Mouse (Mus musculus) stomach, postnatal 0 days (tissue): ENCODE measurements around the gene Uimc1. TPM values are rescaled to one million over a fixed set of nuclear protein-coding genes. Genes with fewer than 3 reads are reported as not detected.
A peak's percentile ranks its signal among the peaks of the same experiment; 100 is the strongest.
"Not testable (repeated sequence)": the region's sequence is repeated elsewhere in the genome, so short reads cannot be mapped to it uniquely, and the experiment has no call there.

Experiments
- ATAC-seq: fragments of 200-750 bp; cut with Nextera tagmentation; 2 replicates; pipeline ENCODE4 v1.8.0; 2017; ENCODE audit not compliant: low FRiP score, low TSS enrichment
- DNase-seq: peaks from one replicate; pipeline ENCODE4 v3.0.0-alpha.2; 2016; ENCODE audit warnings: low spot score
- H3K27ac ChIP-seq: fragments of 300-500 bp; sonication (generic); replicated peaks from 2 replicates; pipeline ENCODE4 v1.5.1; 2014; ENCODE audit warnings: mild to moderate bottlenecking, control low read depth
- H3K27me3 ChIP-seq: fragments of 300-500 bp; sonication (generic); 2 replicates; pipeline ENCODE4 v1.6.1; 2014; ENCODE audit warnings: low read length; ENCODE audit not compliant: control insufficient read depth, insufficient read depth
- H3K36me3 ChIP-seq: fragments of 300-500 bp; sonication (generic); 2 replicates; pipeline ENCODE4 v1.6.1; 2014; ENCODE audit warnings: low read length, mixed read lengths; ENCODE audit not compliant: control insufficient read depth, insufficient read depth
- H3K4me1 ChIP-seq: fragments of 300-500 bp; sonication (generic); replicated peaks from 2 replicates; pipeline ENCODE4 v1.6.1; 2014; ENCODE audit warnings: antibody characterized with exemption; ENCODE audit not compliant: control insufficient read depth, insufficient read depth
- H3K4me2 ChIP-seq: fragments of 300-500 bp; sonication (generic); replicated peaks from 2 replicates; pipeline ENCODE4 v1.6.1; 2014; ENCODE audit warnings: low read depth, mild to moderate bottlenecking, control low read depth, moderate library complexity
- H3K4me3 ChIP-seq: fragments of 300-500 bp; sonication (generic); 2 replicates; pipeline ENCODE4 v1.5.1; 2014; ENCODE audit warnings: low read depth, low read length, control low read depth
- H3K9ac ChIP-seq: fragments of 300-500 bp; sonication (generic); 2 replicates; pipeline ENCODE4 v1.6.1; 2014; ENCODE audit warnings: mild to moderate bottlenecking, low read length, control low read depth, mixed read lengths
- H3K9me3 ChIP-seq: fragments of 300-500 bp; sonication (generic); 2 replicates; pipeline ENCODE4 v1.6.1; 2016; ENCODE audit warnings: low read length; ENCODE audit not compliant: control insufficient read depth
- CTCF ChIP-seq: IDR thresholded peaks from 2 replicates; pipeline ENCODE4 v1.5.1; 2016; ENCODE audit warnings: antibody characterized with exemption, low read depth, mild to moderate bottlenecking, moderate library complexity
- EP300 ChIP-seq: optimal IDR thresholded peaks from 2 replicates; pipeline ENCODE3; 2016; ENCODE audit warnings: antibody characterized with exemption
- WGBS: fragments of 180-500 bp; shearing (Covaris S2); extraction: QIAGEN DNeasy Blood & Tissue Kit; methylation state at CpG from one replicate; pipeline ENCODE4 v1.1.7; 2014; 5-methylcytosine and 5-hydroxymethylcytosine counted together
- polyA plus RNA-seq: library from polyadenylated mRNA; unstranded; fragments of >200 nt; fragmentation: Nextera tagmentation; extraction: Ambion mirVana; gene quantifications from 2 replicates; pipeline ENCODE4 v1.2.1, GENCODE M21; 2015

Uimc1 gene
- polyA plus RNA-seq, 1 experiment from 2014 or later: 16.7 TPM

GRCm38 (mm10) chr13:55101627-55102026, 1.5 kb upstream of the Uimc1 start:
- Histone ChIP-seq H3K4me1 (no peaks in the 10 kb centered on the region; the same call in 1 of the 2 replicates), H3K9ac (no peak overlapping the region), H3K4me2 (no peak overlapping the region), H3K27ac (no peak overlapping the region), H3K4me3 (no peak overlapping the region), H3K27me3 (no peaks in the 10 kb centered on the region), H3K9me3 (no peaks in the 10 kb centered on the region), H3K36me3 (no peaks in the 10 kb centered on the region)
- no peak for ATAC-seq
- WGBS: 95% methylated on average over 11 of the region's 11 CpGs
- TF ChIP-seq CTCF: no peak
- no peak for TF ChIP-seq EP300
- no peak for DNase-seq

- Histone ChIP-seq H3K9ac (peak overlapping the region; percentile 90), H3K4me3 (peak overlapping the region; percentile 85), H3K36me3 (no peaks in the 10 kb centered on the region), H3K27ac (peak overlapping the region; percentile 93), H3K27me3 (no peaks in the 10 kb centered on the region), H3K4me1 (no peaks in the 10 kb centered on the region; the same call in 1 of the 2 replicates), H3K9me3 (no peaks in the 10 kb centered on the region), H3K4me2 (peak overlapping the region; percentile 70)
- WGBS: 20% methylated on average over 20 of the region's 20 CpGs
- peak; percentile 28 for DNase-seq
- peak; percentile 9; the same call in 1 of the 2 replicates for ATAC-seq
- no peak for TF ChIP-seq EP300
- no peak for TF ChIP-seq CTCF
Measured at GRCm38 (mm10) chr13:55099066-55099725, 904 bp downstream of the Uimc1 start.

- H3K9me3 ChIP-seq: not testable (repeated sequence)
- WGBS: 93% methylated on average over 3 of the region's 3 CpGs
Measured at GRCm38 (mm10) chr13:55097841-55098240, 2.3 kb downstream of the Uimc1 start.

GRCm38 (mm10) chr13:55092588-55092987, 7.5 kb downstream of the Uimc1 start:
- Histone ChIP-seq H3K9me3 (no peaks in the 10 kb centered on the region), H3K4me1 (no peaks in the 10 kb centered on the region), H3K4me2 (no peak overlapping the region), H3K27ac (no peak overlapping the region), H3K36me3 (0 out of 2 replicates have a peak, but pooled peaks cover 4% of the 10 kb centered on the region), H3K9ac (no peak overlapping the region), H3K4me3 (no peak overlapping the region), H3K27me3 (no peaks in the 10 kb centered on the region)
- 57% methylated on average over 4 of the region's 4 CpGs for WGBS
- TF ChIP-seq CTCF (no peak), EP300 (no peak)
- ATAC-seq (no peak), DNase-seq (no peak)

More at GRCm38 (mm10) chr13:55097841-55098240, 2.3 kb downstream of the Uimc1 start:
- not testable (repeated sequence) for H3K27me3 ChIP-seq, H3K36me3 ChIP-seq, H3K4me1 ChIP-seq, H3K4me3 ChIP-seq, ATAC-seq, DNase-seq, H3K27ac ChIP-seq, H3K9ac ChIP-seq, H3K4me2 ChIP-seq
- TF ChIP-seq CTCF: peak; percentile 38

- Histone ChIP-seq H3K27me3 (no peaks in the 10 kb centered on the region), H3K36me3 (peaks cover 3% of the 10 kb centered on the region; the same call in 1 of the 2 replicates), H3K9ac (no peak overlapping the region), H3K27ac (no peak overlapping the region), H3K4me2 (no peak overlapping the region), H3K4me1 (no peaks in the 10 kb centered on the region), H3K9me3 (no peaks in the 10 kb centered on the region), H3K4me3 (no peak overlapping the region)
- DNase-seq (no peak), ATAC-seq (no peak)
- TF ChIP-seq EP300: no peak
- TF ChIP-seq CTCF: no peak
- WGBS: 66% methylated on average over 5 of the region's 5 CpGs
Measured at GRCm38 (mm10) chr13:55075597-55075996, 24.5 kb downstream of the Uimc1 start.

- ATAC-seq: no peak
Measured at GRCm38 (mm10) chr13:55071322-55071721, 28.8 kb downstream of the Uimc1 start.

More at GRCm38 (mm10) chr13:55071322-55071721, 28.8 kb downstream of the Uimc1 start:
- H3K9ac ChIP-seq: no peak overlapping the region
- no peak for DNase-seq
- no peaks in the 10 kb centered on the region for H3K27me3 ChIP-seq
- no peaks in the 10 kb centered on the region for H3K4me1 ChIP-seq
- H3K4me2 ChIP-seq: no peak overlapping the region
- H3K4me3 ChIP-seq: no peak overlapping the region
- H3K9me3 ChIP-seq: no peaks in the 10 kb centered on the region
- H3K36me3 ChIP-seq: peaks cover 3% of the 10 kb centered on the region; the same call in 1 of the 2 replicates
- peak; percentile 73 for TF ChIP-seq CTCF
- TF ChIP-seq EP300: no peak
- H3K27ac ChIP-seq: no peak overlapping the region
- WGBS: 4% methylated on average over 3 of the region's 3 CpGs
